Mouse (Mus musculus): Measurements from ENCODE around the gene Tmem260. TPM values are rescaled to one million over a fixed set of nuclear protein-coding genes. Genes with fewer than 3 reads are reported as not detected.
"Not testable (repeated sequence)": the region's sequence is repeated elsewhere in the genome, so short reads cannot be mapped to it uniquely, and the experiment has no call there.

Tmem260 gene
- polyA plus RNA-seq, 1 experiment from 2014 or later: 24.7 TPM

DNA sequence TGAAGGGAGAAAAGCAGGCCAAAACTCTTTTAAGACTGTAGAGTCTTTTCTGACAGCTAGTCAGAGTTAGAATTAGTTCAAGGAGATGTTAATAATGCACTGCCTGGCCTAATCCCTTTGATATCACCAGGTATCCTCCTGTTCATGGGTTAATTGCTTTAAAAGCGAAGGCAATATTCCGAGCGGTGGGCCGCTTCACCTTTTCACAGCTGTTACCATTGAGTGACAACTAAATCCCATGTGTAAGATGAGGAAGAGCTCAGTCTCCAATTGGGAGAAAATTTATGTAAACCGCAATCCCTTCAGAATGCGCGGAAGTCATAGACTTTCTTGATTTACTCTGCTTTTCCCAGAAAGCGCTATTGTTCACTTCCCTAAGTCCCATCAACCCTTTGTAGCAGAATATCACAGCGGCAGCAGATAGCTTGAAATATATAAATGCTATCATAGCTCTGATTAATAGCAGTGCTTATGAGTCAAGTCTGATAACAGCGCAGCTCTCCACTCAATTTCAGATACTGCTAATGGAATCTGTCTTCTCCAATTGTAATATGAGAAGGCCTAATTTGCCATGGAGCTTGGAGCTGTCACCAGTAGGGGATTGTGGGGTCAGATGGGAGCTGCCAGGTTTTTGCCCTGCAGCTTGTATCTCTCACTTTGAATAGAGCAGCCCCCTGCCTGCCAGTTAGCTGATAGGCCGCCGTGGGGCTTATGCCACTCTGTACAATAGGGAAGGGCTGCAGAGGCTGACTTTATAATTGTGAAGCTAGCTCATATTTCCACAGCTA is 10.6 kb downstream of the Tmem260 start:
- no peak overlapping the region for H3K4me3 ChIP-seq (replicated peaks)
- H3K4me1 ChIP-seq: peaks cover 25% of the 10 kb centered on the region
- H3K36me3 ChIP-seq (replicated peaks): peaks cover 20% of the 10 kb centered on the region
- no peaks in the 10 kb centered on the region for H3K9me3 ChIP-seq
- 0 out of 2 replicates have a peak, but pooled peaks have one; percentile 23 for ATAC-seq (ENCODE audit: low FRiP score)
- peak overlapping the region; percentile 25; the same call in 1 of the 2 replicates for H3K27ac ChIP-seq
- H3K27me3 ChIP-seq: no peaks in the 10 kb centered on the region
- WGBS: 45% methylated on average over 12 of the region's 12 CpGs
- no peak overlapping the region for H3K4me2 ChIP-seq
- H3K9ac ChIP-seq: no peak overlapping the region

DNA sequence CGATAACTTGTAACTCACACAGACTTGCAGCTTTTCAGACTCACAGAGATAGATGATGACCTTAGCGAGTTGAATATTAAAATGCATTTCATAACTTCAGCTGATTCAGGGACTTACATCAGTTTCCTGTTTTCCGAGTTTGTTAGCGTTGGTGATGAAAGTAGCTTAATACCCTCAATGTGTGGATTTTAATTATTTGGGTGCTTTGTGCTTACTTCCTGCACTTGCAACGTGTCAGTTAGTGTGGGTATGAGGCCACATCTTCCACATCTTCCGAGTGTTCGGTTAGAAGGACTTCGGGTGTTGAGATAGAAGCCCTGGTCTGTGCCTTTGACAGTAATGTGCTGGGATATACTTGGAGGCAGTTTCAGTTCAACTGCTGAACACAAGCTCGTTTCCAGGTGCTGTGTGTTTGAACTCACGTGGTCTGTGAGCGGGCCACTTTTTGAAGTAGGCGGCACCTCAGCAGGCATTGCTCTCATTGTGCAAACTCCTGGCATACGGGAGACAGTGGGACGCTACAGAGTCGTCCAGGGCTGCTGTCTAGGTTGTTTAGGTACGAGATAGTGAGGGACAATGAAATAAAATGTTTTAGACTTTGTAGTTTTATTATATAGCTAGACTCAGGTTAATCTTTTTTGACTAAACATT is 11.5 kb downstream of the Tmem260 start:
- Histone ChIP-seq H3K4me2 (no peak overlapping the region), H3K27me3 (no peaks in the 10 kb centered on the region), H3K4me3 (replicated peaks) (no peak overlapping the region), H3K9ac (no peak overlapping the region), H3K27ac (no peak overlapping the region), H3K36me3 (replicated peaks) (peaks cover 13% of the 10 kb centered on the region; the same call in 1 of the 2 replicates), H3K9me3 (no peaks in the 10 kb centered on the region), H3K4me1 (peaks cover 25% of the 10 kb centered on the region)
- WGBS: 83% methylated on average over 16 of the region's 16 CpGs
- no peak for ATAC-seq (ENCODE audit: low FRiP score)

DNA sequence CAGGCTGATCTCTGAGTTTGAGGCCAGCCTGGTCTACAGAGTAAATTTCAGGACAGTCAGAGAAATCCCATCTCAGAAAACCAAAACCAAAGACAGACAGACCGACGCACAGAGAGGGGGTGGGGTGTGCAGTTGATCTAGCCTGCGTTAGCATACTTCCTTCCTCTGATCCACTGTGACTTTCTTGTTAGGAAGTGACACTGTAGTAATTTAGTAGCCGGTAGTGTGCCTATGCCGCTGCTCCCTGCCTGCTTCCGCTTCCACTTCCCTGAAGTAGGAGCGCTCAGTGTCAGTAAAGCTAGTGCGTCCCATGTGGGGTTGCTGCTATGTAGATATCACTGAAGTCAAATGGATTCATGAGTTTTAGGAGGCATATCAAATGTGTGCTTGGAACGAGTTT is 13.0 kb downstream of the Tmem260 start:
- peaks cover 13% of the 10 kb centered on the region; the same call in 1 of the 2 replicates for H3K36me3 ChIP-seq (replicated peaks)
- no peak overlapping the region for H3K27ac ChIP-seq
- peaks cover 19% of the 10 kb centered on the region for H3K4me1 ChIP-seq
- 91% methylated on average over 9 of the region's 9 CpGs for WGBS
- no peaks in the 10 kb centered on the region for H3K27me3 ChIP-seq
- no peaks in the 10 kb centered on the region for H3K9me3 ChIP-seq
- no peak for ATAC-seq (ENCODE audit: low FRiP score)
- no peak overlapping the region for H3K4me2 ChIP-seq
- H3K4me3 ChIP-seq (replicated peaks): no peak overlapping the region
- no peak overlapping the region for H3K9ac ChIP-seq

DNA sequence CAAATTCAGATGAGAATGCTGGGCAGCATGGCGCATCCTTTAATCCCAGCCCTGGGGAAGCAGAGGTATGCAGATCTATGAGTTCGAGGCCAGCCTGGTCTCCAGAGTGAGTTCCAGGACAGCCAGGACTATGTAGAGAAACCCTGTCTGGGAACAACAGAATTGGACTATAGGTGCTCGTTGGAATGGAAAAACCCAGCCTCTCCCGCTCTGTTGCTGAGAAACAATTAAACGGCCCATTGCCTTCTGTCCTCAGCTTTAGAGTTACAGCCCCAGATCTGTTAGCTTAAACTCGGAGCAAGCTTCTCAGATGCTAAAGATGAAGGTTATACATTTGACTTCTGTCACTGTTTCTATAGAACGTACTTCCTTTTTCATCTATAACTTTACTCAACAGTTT is 22.4 kb downstream of the Tmem260 start:
- no peak overlapping the region for H3K4me3 ChIP-seq (replicated peaks)
- no peak overlapping the region for H3K27ac ChIP-seq
- no peak for ATAC-seq (ENCODE audit: low FRiP score)
- no peaks in the 10 kb centered on the region for H3K27me3 ChIP-seq
- H3K9ac ChIP-seq: no peak overlapping the region
- no peak overlapping the region for H3K4me2 ChIP-seq
- no peaks in the 10 kb centered on the region for H3K9me3 ChIP-seq
- 49% methylated on average over 7 of the region's 7 CpGs for WGBS
- peaks cover 3% of the 10 kb centered on the region for H3K36me3 ChIP-seq (replicated peaks)
- H3K4me1 ChIP-seq: no peaks in the 10 kb centered on the region

DNA sequence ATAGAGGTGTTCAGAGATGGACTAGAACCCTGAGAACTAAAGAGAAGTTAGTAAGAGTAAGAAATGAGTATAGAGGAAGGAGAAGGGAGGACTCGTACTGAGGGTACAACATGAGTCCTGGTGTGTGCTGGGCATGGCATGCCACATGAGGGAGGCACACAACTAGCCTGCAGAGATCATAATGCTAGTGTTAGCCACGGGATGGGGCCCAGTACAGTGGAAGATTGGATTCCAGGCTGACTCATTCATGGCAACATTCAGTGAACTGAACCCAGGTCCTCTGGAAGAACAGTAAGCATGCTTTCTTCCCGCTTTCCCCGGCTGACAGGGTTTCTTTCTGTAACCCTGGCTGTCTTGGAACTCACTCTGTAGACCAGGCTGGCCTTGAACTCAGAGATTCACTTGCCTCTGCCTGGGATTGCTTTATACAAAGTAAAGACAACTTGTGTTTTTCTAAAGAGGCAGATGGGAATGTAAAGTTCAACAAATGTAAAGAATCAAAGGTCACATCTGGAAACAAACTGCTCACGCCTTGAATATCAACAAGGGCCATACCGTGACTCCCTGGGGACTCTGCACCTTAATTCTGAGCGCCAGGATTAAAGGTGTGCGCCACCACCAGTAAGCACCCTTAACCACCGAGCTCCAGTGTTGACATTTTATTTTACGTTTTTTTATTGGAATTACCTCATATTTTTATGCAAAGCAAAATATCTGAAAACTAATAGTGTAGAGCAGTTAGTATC is 25.0 kb downstream of the Tmem260 start:
- no peak overlapping the region for H3K4me3 ChIP-seq (replicated peaks)
- ATAC-seq (ENCODE audit: low FRiP score): no peak
- H3K9me3 ChIP-seq: no peaks in the 10 kb centered on the region
- 0 out of 2 replicates have a peak, but pooled peaks cover 3% of the 10 kb centered on the region for H3K4me1 ChIP-seq
- no peak overlapping the region for H3K27ac ChIP-seq
- H3K4me2 ChIP-seq: no peak overlapping the region
- peaks cover 8% of the 10 kb centered on the region for H3K36me3 ChIP-seq (replicated peaks)
- WGBS: 92% methylated on average over 10 of the region's 10 CpGs
- H3K27me3 ChIP-seq: no peaks in the 10 kb centered on the region
- H3K9ac ChIP-seq: no peak overlapping the region

DNA sequence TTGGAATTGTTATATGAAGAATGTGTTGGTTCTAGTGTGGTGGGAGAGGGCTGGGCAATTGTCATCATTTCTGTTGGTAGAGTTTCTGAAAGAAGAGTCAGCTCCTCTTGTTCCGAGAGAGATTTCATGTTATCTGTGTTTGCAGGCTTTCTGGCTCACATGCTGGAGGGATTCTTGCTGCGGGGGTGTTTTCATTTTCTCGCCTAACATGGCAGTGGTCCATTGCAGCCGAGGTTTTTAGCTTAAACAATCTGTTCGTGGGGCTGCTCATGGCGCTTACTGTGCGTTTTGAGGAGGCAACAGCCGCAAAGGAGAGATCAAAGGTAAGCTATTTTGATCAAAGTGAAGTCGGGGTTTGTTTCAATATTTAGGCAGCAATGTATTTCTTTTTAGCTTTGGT is 26.3 kb downstream of the Tmem260 start:
- no peak overlapping the region for H3K9ac ChIP-seq
- no peak for ATAC-seq (ENCODE audit: low FRiP score)
- H3K36me3 ChIP-seq (replicated peaks): 0 out of 2 replicates have a peak, but pooled peaks cover 5% of the 10 kb centered on the region
- no peak overlapping the region for H3K4me3 ChIP-seq (replicated peaks)
- H3K27ac ChIP-seq: no peak overlapping the region
- no peak overlapping the region for H3K4me2 ChIP-seq
- 0 out of 2 replicates have a peak, but pooled peaks cover 6% of the 10 kb centered on the region for H3K4me1 ChIP-seq
- H3K9me3 ChIP-seq: no peaks in the 10 kb centered on the region
- 89% methylated on average over 9 of the region's 9 CpGs for WGBS
- no peaks in the 10 kb centered on the region for H3K27me3 ChIP-seq

DNA sequence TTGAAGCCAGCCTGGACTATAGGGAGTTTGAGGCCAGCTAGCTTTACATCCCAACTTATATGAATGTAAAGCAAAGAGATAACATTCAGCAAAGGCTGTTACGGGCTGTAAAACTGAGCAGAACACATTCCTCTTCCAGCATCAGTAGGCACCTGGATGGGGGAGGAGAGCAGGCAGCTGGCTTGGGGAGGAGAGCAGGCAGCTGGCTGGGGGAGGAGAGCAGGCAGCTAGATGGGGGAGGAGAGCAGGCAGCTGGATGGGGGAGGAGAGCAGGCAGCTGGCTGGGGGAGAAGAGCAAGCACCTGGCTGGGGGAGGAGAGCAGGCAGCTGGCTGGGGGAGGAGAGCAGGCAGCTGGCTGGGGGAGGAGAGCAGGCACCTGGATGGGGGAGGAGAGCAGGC is 29.4 kb downstream of the Tmem260 start:
- Histone ChIP-seq H3K4me3 (replicated peaks) (no peak overlapping the region), H3K9me3 (no peaks in the 10 kb centered on the region), H3K27me3 (no peaks in the 10 kb centered on the region), H3K9ac (no peak overlapping the region), H3K36me3 (replicated peaks) (peaks cover 18% of the 10 kb centered on the region), H3K4me1 (0 out of 2 replicates have a peak, but pooled peaks cover 6% of the 10 kb centered on the region), H3K4me2 (no peak overlapping the region), H3K27ac (peak overlapping the region; percentile 70)
- ATAC-seq (ENCODE audit: low FRiP score): no peak
- 71% methylated on average over 1 of the region's 1 CpGs for WGBS

DNA sequence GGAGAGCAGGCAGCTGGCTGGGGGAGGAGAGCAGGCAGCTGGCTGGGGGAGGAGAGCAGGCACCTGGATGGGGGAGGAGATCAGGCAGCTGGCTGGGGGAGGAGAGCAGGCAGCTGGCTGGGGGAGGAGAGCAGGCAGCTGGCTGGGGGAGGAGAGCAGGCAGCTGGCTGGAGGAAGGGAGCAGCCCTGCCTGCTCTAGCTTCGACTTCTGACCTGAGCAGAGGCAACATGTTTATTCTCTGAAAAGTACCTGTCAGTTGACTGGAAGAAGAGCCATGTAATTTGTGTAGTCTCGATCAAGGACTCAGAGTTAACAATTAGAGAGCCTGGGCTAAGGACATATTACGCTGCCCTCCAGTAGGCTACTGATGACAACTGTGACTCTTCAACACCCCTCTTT is 29.9 kb downstream of the Tmem260 start:
- Histone ChIP-seq H3K36me3 (replicated peaks) (peaks cover 18% of the 10 kb centered on the region), H3K27ac (peak overlapping the region; percentile 42; the same call in 1 of the 2 replicates)
- H3K27me3 ChIP-seq; H3K9ac ChIP-seq; H3K9me3 ChIP-seq; ATAC-seq (ENCODE audit: low FRiP score); H3K4me2 ChIP-seq; H3K4me1 ChIP-seq; H3K4me3 ChIP-seq (replicated peaks): not testable (repeated sequence)
- 71% methylated on average over 3 of the region's 3 CpGs for WGBS

DNA sequence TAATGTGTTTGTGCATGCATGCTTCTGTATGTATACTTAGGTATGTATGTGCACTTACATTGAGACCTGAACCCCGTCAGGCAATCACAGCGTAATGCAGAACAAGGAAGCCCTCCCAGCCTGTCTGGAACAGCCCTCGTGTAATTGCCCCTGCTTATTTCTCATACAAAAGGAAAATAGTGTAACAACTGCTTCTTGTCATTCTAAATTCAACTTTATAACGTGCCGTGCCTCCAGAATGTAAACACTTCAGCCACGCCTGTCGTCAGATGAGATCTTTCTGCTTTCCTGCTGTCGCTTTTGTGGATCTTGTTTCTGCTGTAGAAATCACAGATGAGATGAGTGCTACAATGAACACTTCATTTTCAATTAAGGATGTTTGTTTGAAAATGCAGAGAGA is 30.4 kb downstream of the Tmem260 start:
- no peak overlapping the region for H3K4me3 ChIP-seq (replicated peaks)
- no peaks in the 10 kb centered on the region for H3K27me3 ChIP-seq
- no peak for ATAC-seq (ENCODE audit: low FRiP score)
- H3K36me3 ChIP-seq (replicated peaks): peaks cover 18% of the 10 kb centered on the region
- H3K27ac ChIP-seq: no peak overlapping the region
- no peaks in the 10 kb centered on the region for H3K9me3 ChIP-seq
- 70% methylated on average over 8 of the region's 8 CpGs for WGBS
- H3K9ac ChIP-seq: no peak overlapping the region
- H3K4me2 ChIP-seq: no peak overlapping the region
- 0 out of 2 replicates have a peak, but pooled peaks cover 6% of the 10 kb centered on the region for H3K4me1 ChIP-seq

DNA sequence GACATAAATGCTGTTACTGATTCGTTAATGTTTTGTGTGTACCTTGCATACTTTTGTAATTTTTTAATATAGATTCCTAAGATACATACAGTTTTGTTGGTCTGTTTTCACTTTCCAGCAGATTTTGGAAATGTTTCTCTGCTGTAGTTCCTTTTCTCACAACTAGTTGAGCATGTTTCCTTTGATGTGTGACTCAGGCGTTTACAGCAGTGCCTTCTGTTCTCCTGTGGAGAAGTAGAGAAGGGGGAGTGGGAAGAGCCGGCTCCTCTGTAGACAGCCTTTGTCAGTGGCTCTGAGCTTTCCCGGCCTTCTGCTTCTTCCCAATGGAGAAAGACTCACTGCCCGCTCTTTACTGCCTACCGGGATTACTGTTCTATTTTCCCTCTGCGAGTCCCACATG is 35.7 kb downstream of the Tmem260 start:
- Histone ChIP-seq H3K4me1 (peaks cover 4% of the 10 kb centered on the region; the same call in 1 of the 2 replicates), H3K27me3 (no peaks in the 10 kb centered on the region), H3K27ac (no peak overlapping the region), H3K9me3 (no peaks in the 10 kb centered on the region), H3K9ac (no peak overlapping the region), H3K4me2 (no peak overlapping the region), H3K4me3 (replicated peaks) (no peak overlapping the region), H3K36me3 (replicated peaks) (peaks cover 15% of the 10 kb centered on the region)
- no peak for ATAC-seq (ENCODE audit: low FRiP score)
- 32% methylated on average over 7 of the region's 7 CpGs for WGBS

DNA sequence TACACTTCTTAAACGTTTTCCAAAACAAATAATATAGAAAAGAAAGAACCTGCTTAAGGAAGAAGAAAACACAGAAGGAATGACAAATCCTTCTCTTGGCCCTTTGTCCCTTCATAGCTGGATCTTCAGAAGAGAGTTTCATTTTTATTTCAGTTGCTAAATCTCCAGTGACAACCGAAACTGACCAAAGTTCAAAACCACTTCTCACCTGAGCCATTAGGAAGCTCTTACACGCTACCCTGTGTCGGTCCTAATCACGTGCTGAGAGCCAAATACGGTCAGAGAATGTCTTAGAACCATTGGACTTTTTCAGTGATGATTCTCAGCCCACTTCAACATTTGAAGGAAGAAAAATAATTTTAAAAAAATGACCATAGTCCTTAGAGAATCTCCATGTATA is 36.8 kb downstream of the Tmem260 start:
- no peaks in the 10 kb centered on the region for H3K27me3 ChIP-seq
- H3K27ac ChIP-seq: no peak overlapping the region
- H3K9me3 ChIP-seq: no peaks in the 10 kb centered on the region
- no peak overlapping the region for H3K9ac ChIP-seq
- WGBS: 92% methylated on average over 6 of the region's 6 CpGs
- peaks cover 11% of the 10 kb centered on the region; the same call in 1 of the 2 replicates for H3K36me3 ChIP-seq (replicated peaks)
- no peak for ATAC-seq (ENCODE audit: low FRiP score)
- no peak overlapping the region for H3K4me3 ChIP-seq (replicated peaks)
- no peak overlapping the region for H3K4me2 ChIP-seq
- H3K4me1 ChIP-seq: peaks cover 4% of the 10 kb centered on the region; the same call in 1 of the 2 replicates

DNA sequence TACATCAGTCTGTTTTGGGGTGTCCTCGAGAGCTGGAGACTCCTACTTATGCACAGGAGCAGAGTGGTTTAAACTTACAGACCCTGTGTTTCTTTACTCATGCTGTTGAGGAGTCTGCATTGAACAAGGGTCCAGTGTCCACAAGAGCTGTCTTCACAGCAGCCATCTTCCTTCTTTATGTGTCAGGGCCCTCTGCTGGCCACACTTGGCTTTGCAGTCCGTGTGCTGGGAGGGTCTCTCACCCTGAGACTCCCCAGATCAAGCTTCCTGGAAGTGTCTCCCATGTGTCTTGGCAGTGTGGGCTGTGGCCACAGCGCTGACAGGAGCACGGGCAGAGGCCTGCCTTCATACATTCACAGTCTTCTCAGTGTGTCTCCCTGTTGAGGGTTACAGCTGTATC is 48.0 kb downstream of the Tmem260 start:
- peaks cover 5% of the 10 kb centered on the region; the same call in 1 of the 2 replicates for H3K36me3 ChIP-seq (replicated peaks)
- no peak for ATAC-seq (ENCODE audit: low FRiP score)
- WGBS: 15% methylated on average over 4 of the region's 4 CpGs

More for the DNA sequence above, 48.0 kb downstream of the Tmem260 start:
- no peaks in the 10 kb centered on the region for H3K4me1 ChIP-seq
- no peak overlapping the region for H3K4me3 ChIP-seq (replicated peaks)
- H3K9ac ChIP-seq: no peak overlapping the region
- H3K4me2 ChIP-seq: no peak overlapping the region
- H3K9me3 ChIP-seq: no peaks in the 10 kb centered on the region
- no peaks in the 10 kb centered on the region for H3K27me3 ChIP-seq
- H3K27ac ChIP-seq: no peak overlapping the region

Data from forebrain, embryonic 12.5 days (tissue).